Mouse (Mus musculus): ENCODE results near the gene Wdr5b. TPM values are rescaled to one million over a fixed set of nuclear protein-coding genes. Genes with fewer than 3 reads are reported as not detected.
"Not testable (repeated sequence)": the region's sequence is repeated elsewhere in the genome, so short reads cannot be mapped to it uniquely, and the experiment has no call there.

Gene Wdr5b
- polyA plus RNA-seq (2015; fragmentation: Nextera tagmentation; extraction: Ambion mirVana) = 9.4 and 9.6 TPM in 2 replicates

DNA sequence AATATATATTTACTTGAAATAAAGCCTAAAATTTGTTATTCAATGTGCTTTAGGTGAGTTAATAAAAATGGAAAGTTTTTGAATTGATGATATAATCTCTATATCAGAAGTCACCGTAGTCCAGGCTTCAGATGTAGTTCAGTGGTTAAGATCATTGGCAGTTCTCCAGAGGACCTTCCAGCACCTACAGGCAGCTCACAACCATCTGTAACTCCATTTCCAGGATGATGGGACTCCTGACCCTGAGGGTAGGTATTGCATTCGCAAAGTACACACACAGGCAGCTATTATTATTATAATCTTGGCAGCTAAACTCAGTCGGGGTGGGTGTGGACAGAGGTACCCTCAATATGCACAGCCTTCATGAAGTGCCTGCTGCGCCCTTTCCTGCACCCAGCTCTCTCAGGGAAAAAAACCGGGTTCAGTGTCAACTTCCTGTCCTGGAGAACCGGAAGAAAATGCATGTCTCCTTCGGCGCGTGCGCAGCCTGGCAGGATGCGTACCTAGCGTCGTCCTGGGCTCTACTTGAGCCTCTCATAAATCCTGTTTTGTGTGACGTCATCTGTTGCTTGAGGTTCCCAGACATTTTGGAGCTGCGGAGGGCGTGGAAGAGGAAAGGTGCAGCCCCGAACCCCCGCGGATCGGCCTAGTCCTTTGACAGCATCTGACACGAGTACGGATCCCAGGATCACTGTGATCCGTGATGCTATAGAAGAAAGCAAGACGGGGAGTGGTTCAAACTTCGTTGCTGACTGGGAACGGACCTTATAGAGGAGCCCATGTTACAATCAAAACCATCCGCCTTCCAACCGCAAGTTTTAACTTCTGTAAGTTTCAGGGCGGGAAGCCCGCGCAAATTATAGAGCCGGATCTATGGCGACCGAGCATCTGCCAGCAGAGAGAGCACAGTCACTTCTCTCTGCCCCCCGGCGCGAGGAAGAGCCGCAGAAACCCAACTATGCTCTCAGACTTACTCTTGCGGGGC is at the start of gene Wdr5b:
TSS of gene Wdr5b (plus strand) at position 551 of the 985 bp plus-strand sequence.
- Histone ChIP-seq H3K4me3 (peak within 1 kb of the TSS; percentile 62), H3K9ac (peak within 1 kb of the TSS; percentile 60), H3K9me3 (no peaks in the 10 kb centered on the region), H3K36me3 (peaks cover 30% of the 10 kb centered on the region), H3K4me1 (peaks cover 11% of the 10 kb centered on the region; the same call in 1 of the 2 replicates), H3K27ac (peak within 1 kb of the TSS; percentile 82), H3K27me3 (no peaks in the 10 kb centered on the region), H3K4me2 (peak within 1 kb of the TSS; percentile 70)
- peak; percentile 96 for ATAC-seq (ENCODE audit: borderline replicate concordance, extremely low read depth, low FRiP score, low TSS enrichment)
- 2% methylated on average over 39 of the region's 39 CpGs for WGBS

DNA sequence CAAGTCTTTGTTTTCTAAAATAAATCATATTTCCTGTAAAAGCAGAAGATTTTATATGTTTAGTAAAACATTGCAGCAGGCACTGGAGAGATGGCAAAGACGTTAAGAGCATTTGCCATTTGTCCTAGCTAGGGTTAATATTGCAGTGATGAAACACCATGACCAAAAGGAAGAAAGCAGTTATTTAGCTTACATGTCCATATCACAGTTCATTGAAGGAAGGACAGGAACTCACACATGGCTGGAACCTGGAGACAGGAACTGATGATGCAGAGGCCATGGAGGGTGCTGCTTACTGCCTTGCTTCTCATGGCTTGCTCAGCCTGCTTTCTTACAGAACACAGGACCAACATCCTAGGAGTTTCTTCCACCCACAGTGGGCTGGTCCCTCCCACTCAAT is 48.6 kb upstream of the Wdr5b start:
- no peak overlapping the region for H3K4me3 ChIP-seq
- no peaks in the 10 kb centered on the region for H3K9me3 ChIP-seq
- H3K27ac ChIP-seq = no peak overlapping the region
- no peaks in the 10 kb centered on the region for H3K27me3 ChIP-seq
- no peaks in the 10 kb centered on the region for H3K4me1 ChIP-seq
- WGBS = 50% methylated on average over 1 of the region's 1 CpGs
- H3K9ac ChIP-seq = no peak overlapping the region
- H3K4me2 ChIP-seq = no peak overlapping the region
- no peaks in the 10 kb centered on the region for H3K36me3 ChIP-seq
- ATAC-seq (ENCODE audit: borderline replicate concordance, extremely low read depth, low FRiP score, low TSS enrichment) = no peak

DNA sequence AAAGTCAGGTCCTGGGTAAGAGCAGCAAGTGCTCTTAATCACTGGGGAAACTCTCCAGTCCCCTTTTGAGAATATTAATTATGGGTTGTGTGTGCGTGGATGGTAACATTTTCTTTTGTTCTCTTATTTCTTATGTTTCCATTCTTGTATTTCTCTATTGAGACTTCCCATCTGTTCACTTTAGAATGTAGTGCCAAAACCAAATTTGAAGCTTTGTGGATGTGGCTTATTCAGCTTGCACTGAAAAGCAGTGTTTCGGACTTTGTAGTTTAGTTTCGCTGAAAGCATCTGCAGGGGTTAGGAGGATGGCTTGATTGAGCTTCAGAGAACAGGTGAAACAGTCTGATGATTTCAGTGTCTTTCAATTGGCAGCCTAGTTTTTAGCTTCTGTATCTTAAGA is 47.7 kb upstream of the Wdr5b start:
- Histone ChIP-seq H3K9me3 (no peaks in the 10 kb centered on the region), H3K4me2 (no peak overlapping the region), H3K4me3 (no peak overlapping the region), H3K9ac (no peak overlapping the region), H3K27me3 (no peaks in the 10 kb centered on the region), H3K27ac (no peak overlapping the region), H3K4me1 (no peaks in the 10 kb centered on the region), H3K36me3 (no peaks in the 10 kb centered on the region)
- ATAC-seq (ENCODE audit: borderline replicate concordance, extremely low read depth, low FRiP score, low TSS enrichment) = no peak
- 91% methylated on average over 3 of the region's 3 CpGs for WGBS

DNA sequence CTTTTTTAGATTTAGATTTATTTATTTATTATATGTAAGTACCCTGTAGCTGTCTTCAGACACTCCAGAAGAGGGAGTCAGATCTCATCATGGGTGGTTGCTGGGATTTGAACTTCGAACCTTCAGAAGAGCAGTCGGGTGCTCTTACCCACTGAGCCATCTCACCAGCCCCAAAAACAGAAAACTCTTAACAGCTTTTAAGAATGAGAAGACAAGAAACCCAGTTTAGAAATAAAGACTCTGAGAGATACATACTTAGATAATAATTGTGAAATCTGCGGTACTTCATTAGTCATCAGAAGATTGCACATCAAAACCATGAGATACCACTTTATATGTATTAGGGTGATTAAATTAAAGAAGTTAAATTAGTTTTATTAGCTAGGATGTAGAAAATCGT is 42.1 kb upstream of the Wdr5b start:
- H3K27ac ChIP-seq; ATAC-seq (ENCODE audit: borderline replicate concordance, extremely low read depth, low FRiP score, low TSS enrichment): not testable (repeated sequence)
- WGBS = 93% methylated on average over 4 of the region's 4 CpGs

DNA sequence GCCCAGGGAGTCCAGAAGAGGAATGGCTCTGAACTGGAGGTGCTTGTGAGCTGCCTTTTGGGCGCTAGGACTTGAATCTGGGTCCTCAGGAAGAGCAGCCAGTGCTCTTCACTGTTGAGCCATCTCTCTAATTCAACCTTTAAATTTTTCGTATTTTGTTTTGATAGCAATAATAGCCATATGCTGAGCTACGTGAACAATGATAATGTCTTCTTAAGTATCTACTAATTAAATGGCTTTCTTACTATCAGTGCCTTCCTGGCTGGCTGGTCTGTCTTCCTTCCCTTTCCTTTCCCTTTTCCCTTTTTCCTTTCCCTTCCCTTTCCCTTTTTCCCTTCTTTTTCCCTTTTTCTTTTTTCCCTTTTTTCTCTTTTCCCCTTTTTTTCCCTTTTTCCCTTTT is 32.6 kb upstream of the Wdr5b start:
- Histone ChIP-seq H3K9ac (no peak overlapping the region), H3K9me3 (no peaks in the 10 kb centered on the region), H3K27me3 (no peaks in the 10 kb centered on the region), H3K27ac (no peak overlapping the region), H3K4me1 (no peaks in the 10 kb centered on the region), H3K36me3 (peaks cover 13% of the 10 kb centered on the region; the same call in 1 of the 2 replicates), H3K4me3 (no peak overlapping the region), H3K4me2 (no peak overlapping the region)
- WGBS = 90% methylated on average over 3 of the region's 3 CpGs
- ATAC-seq (ENCODE audit: borderline replicate concordance, extremely low read depth, low FRiP score, low TSS enrichment) = no peak

More for the DNA sequence above, 42.1 kb upstream of the Wdr5b start:
- H3K4me1 ChIP-seq, H3K4me2 ChIP-seq, H3K4me3 ChIP-seq, H3K9me3 ChIP-seq, H3K27me3 ChIP-seq, H3K9ac ChIP-seq: not testable (repeated sequence)
- peaks cover 14% of the 10 kb centered on the region for H3K36me3 ChIP-seq

- Histone ChIP-seq H3K4me1 (no peaks in the 10 kb centered on the region), H3K4me3 (no peak overlapping the region), H3K36me3 (peaks cover 13% of the 10 kb centered on the region), H3K27me3 (no peaks in the 10 kb centered on the region), H3K27ac (no peak overlapping the region), H3K9ac (no peak overlapping the region), H3K4me2 (no peak overlapping the region), H3K9me3 (no peaks in the 10 kb centered on the region)
- WGBS = 80% methylated on average over 1 of the region's 1 CpGs
- ATAC-seq (ENCODE audit: borderline replicate concordance, extremely low read depth, low FRiP score, low TSS enrichment) = no peak
These were observed 24.7 kb upstream of the Wdr5b start for GRCm38 (mm10) chr16:36016335-36016734.

GRCm38 (mm10) chr16:36028120-36028519 is 12.9 kb upstream of the Wdr5b start:
- peaks cover 34% of the 10 kb centered on the region for H3K36me3 ChIP-seq
- H3K27me3 ChIP-seq; ATAC-seq (ENCODE audit: borderline replicate concordance, extremely low read depth, low FRiP score, low TSS enrichment); H3K4me1 ChIP-seq; H3K4me2 ChIP-seq; H3K9ac ChIP-seq; H3K9me3 ChIP-seq; H3K4me3 ChIP-seq; H3K27ac ChIP-seq: not testable (repeated sequence)
- WGBS = 88% methylated on average over 1 of the region's 2 CpGs

GRCm38 (mm10) chr16:36041625-36042020 is 633 bp downstream of the Wdr5b start:
- 30% methylated on average over 11 of the region's 11 CpGs for WGBS
- Histone ChIP-seq H3K36me3 (peaks cover 37% of the 10 kb centered on the region), H3K4me3 (peak overlapping the region; percentile 62), H3K27ac (peak overlapping the region; percentile 82), H3K27me3 (no peaks in the 10 kb centered on the region), H3K4me1 (peaks cover 11% of the 10 kb centered on the region; the same call in 1 of the 2 replicates), H3K9me3 (no peaks in the 10 kb centered on the region), H3K9ac (peak overlapping the region; percentile 60), H3K4me2 (peak overlapping the region; percentile 70)
- ATAC-seq (ENCODE audit: borderline replicate concordance, extremely low read depth, low FRiP score, low TSS enrichment) = no peak

GRCm38 (mm10) chr16:36043073-36043472 is 2.1 kb downstream of the Wdr5b start:
- peaks cover 48% of the 10 kb centered on the region for H3K36me3 ChIP-seq
- no peak overlapping the region for H3K4me2 ChIP-seq

DNA sequence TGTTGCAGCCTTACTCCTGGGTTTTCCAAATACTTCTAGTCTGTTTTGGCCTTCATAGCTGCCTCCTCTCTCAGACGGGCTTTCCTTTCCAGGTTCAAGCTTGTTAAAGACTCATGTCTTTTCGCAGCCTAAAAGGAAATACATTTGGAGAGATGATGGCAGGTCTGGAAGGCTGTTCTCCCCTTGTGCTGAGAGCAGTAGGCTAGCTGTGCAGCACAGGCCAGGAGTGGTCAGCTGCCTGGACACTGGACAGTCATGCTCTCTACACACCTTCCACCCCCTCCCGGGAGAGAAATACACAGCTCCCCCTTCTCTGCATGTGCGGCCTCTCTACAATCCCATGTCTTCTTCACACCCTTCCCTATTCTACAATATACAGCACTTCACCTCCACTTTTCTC is 3.0 kb downstream of the Wdr5b start:
- Histone ChIP-seq H3K27me3 (no peaks in the 10 kb centered on the region), H3K9ac (no peak overlapping the region), H3K27ac (no peak overlapping the region), H3K36me3 (peaks cover 57% of the 10 kb centered on the region), H3K4me3 (no peak overlapping the region), H3K4me2 (no peak overlapping the region), H3K9me3 (no peaks in the 10 kb centered on the region), H3K4me1 (peaks cover 11% of the 10 kb centered on the region; the same call in 1 of the 2 replicates)
- WGBS = 86% methylated on average over 4 of the region's 4 CpGs
- no peak for ATAC-seq (ENCODE audit: borderline replicate concordance, extremely low read depth, low FRiP score, low TSS enrichment)

More at GRCm38 (mm10) chr16:36043073-36043472, 2.1 kb downstream of the Wdr5b start:
- no peak for ATAC-seq (ENCODE audit: borderline replicate concordance, extremely low read depth, low FRiP score, low TSS enrichment)
- Histone ChIP-seq H3K4me3 (no peak overlapping the region), H3K9me3 (no peaks in the 10 kb centered on the region), H3K27me3 (no peaks in the 10 kb centered on the region), H3K4me1 (peaks cover 11% of the 10 kb centered on the region; the same call in 1 of the 2 replicates), H3K9ac (no peak overlapping the region), H3K27ac (no peak overlapping the region)
- 70% methylated on average over 10 of the region's 10 CpGs for WGBS

GRCm38 (mm10) chr16:36047538-36047937 is 6.5 kb downstream of the Wdr5b start:
- Histone ChIP-seq H3K27ac (no peak overlapping the region), H3K36me3 (peaks cover 83% of the 10 kb centered on the region), H3K4me3 (no peak overlapping the region), H3K4me2 (no peak overlapping the region), H3K4me1 (peaks cover 2% of the 10 kb centered on the region; the same call in 1 of the 2 replicates), H3K9me3 (no peaks in the 10 kb centered on the region), H3K27me3 (no peaks in the 10 kb centered on the region), H3K9ac (no peak overlapping the region)
- no peak for ATAC-seq (ENCODE audit: borderline replicate concordance, extremely low read depth, low FRiP score, low TSS enrichment)
- 82% methylated on average over 4 of the region's 4 CpGs for WGBS

GRCm38 (mm10) chr16:36051491-36051890 is 10.5 kb downstream of the Wdr5b start:
- peaks cover 47% of the 10 kb centered on the region for H3K36me3 ChIP-seq
- WGBS = 90% methylated on average over 6 of the region's 6 CpGs
- H3K4me3 ChIP-seq = no peak overlapping the region

More at GRCm38 (mm10) chr16:36051491-36051890, 10.5 kb downstream of the Wdr5b start:
- Histone ChIP-seq H3K9me3 (no peaks in the 10 kb centered on the region), H3K9ac (no peak overlapping the region), H3K27ac (no peak overlapping the region), H3K4me1 (no peaks in the 10 kb centered on the region), H3K4me2 (no peak overlapping the region), H3K27me3 (no peaks in the 10 kb centered on the region)
- ATAC-seq (ENCODE audit: borderline replicate concordance, extremely low read depth, low FRiP score, low TSS enrichment) = no peak
